Mouse (Mus musculus): ENCODE results near the gene Ttk. TPM values are rescaled to one million over a fixed set of nuclear protein-coding genes. Genes with fewer than 3 reads are reported as not detected.

The Ttk gene
- polyA plus RNA-seq, 1 experiment from 2014 or later, result 34.6 TPM

- Histone ChIP-seq H3K36me3 (no peaks in the 10 kb centered on the region), H3K9ac (replicated peaks) (no peak overlapping the region), H3K4me1 (no peaks in the 10 kb centered on the region), H3K27me3 (no peaks in the 10 kb centered on the region), H3K4me2 (replicated peaks) (no peak overlapping the region), H3K27ac (replicated peaks) (no peak overlapping the region), H3K9me3 (no peaks in the 10 kb centered on the region), H3K4me3 (no peak overlapping the region)
- no peak for ATAC-seq (ENCODE audit: low FRiP score, low read depth)
- WGBS, result 84% methylated on average over 3 of the region's 3 CpGs
Observed at GRCm38 (mm10) chr9:83907017-83907416, 72.5 kb downstream of the Ttk start.

DNA sequence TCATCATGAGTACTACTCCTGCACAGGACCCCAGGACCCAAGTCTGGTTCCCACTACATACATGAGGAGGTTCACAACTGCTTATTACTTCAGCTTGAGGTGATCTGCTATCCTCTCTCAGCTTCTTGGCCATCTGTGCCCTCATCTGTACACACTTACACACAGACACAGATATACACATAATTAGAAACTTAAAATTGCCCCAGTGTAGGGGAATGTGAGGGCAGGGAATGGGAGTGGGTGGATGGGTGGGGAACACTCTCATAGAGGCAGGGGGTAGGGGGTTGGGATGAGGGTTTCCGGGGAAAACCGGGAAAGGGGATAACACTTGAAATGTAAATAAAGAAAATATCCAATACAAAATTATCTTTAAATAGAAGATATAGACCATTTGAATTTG is 75.3 kb downstream of the Ttk start:
- no peak for ATAC-seq (ENCODE audit: low FRiP score, low read depth)
- Histone ChIP-seq H3K27me3 (no peaks in the 10 kb centered on the region), H3K4me1 (no peaks in the 10 kb centered on the region), H3K9me3 (no peaks in the 10 kb centered on the region), H3K9ac (replicated peaks) (no peak overlapping the region), H3K27ac (replicated peaks) (no peak overlapping the region), H3K4me3 (no peak overlapping the region), H3K36me3 (no peaks in the 10 kb centered on the region), H3K4me2 (replicated peaks) (no peak overlapping the region)
- WGBS, result 92% methylated on average over 2 of the region's 2 CpGs

GRCm38 (mm10) chr9:83910926-83911325 is 76.4 kb downstream of the Ttk start:
- H3K9me3 ChIP-seq, result no peaks in the 10 kb centered on the region
- no peaks in the 10 kb centered on the region for H3K36me3 ChIP-seq
- no peak for ATAC-seq (ENCODE audit: low FRiP score, low read depth)
- no peak overlapping the region for H3K9ac ChIP-seq (replicated peaks)
- no peak overlapping the region for H3K4me3 ChIP-seq
- no peak overlapping the region for H3K4me2 ChIP-seq (replicated peaks)
- 81% methylated on average over 2 of the region's 2 CpGs for WGBS
- H3K27ac ChIP-seq (replicated peaks), result no peak overlapping the region
- H3K27me3 ChIP-seq, result no peaks in the 10 kb centered on the region
- H3K4me1 ChIP-seq, result no peaks in the 10 kb centered on the region

Other genes starting within 250 kb of the Ttk start
- 50.7 and 51.7 TPM in 2 replicates for gene Elovl4, start 28.4 kb upstream of the Ttk start, polyA plus RNA-seq (2016; fragmentation: Nextera tagmentation; extraction: Ambion mirVana)
- gene Bckdhb, start 90.5 kb downstream of the Ttk start, polyA plus RNA-seq (2016; fragmentation: Nextera tagmentation; extraction: Ambion mirVana), result 40.7 and 42.0 TPM in 2 replicates

All from midbrain, embryonic 12.5 days (tissue).